Mouse (Mus musculus) kidney, adult 2 months (tissue): Measurements from ENCODE around the gene Fxr2.

ENCODE experiments used
- CTCF ChIP-seq: fragments of 200-500 bp; conservative IDR thresholded peaks from 2 replicates; pipeline ENCODE4 v1.5.1; 2011; ENCODE audit warnings: low read depth, mild to moderate bottlenecking, control low read depth, low read length, moderate library complexity, mixed read lengths; ENCODE audit not compliant: insufficient read depth, insufficient read length
- POLR2A ChIP-seq: fragments of 200-500 bp; IDR thresholded peaks from one replicate; pipeline ENCODE4 v1.6.1; 2011; ENCODE audit warnings: low read depth, low read length, control low read depth

GRCm38 (mm10) chr11:69656065-69656455, 23.3 kb downstream of the Fxr2 start:
- TF ChIP-seq POLR2A (no peak), CTCF (no peak)
